Mouse (Mus musculus): ENCODE results near the gene H2-Ke6.
"Not testable (repeated sequence)": the region's sequence is repeated elsewhere in the genome, so short reads cannot be mapped to it uniquely, and the experiment has no call there.

H2-Ke6 gene

GRCm38 (mm10) chr17:34029150-34029889, 1.5 kb upstream of the H2-Ke6 start:
- DNase-seq (ENCODE audit: low spot score), result no peak

- DNase-seq (ENCODE audit: low spot score), result no peak
Measured at GRCm38 (mm10) chr17:34028501-34029149, 765 bp upstream of the H2-Ke6 start.

- no peak for DNase-seq (ENCODE audit: low spot score)
Measured at GRCm38 (mm10) chr17:34026917-34027655, 774 bp downstream of the H2-Ke6 start.

- DNase-seq (ENCODE audit: low spot score), result no peak
Measured at GRCm38 (mm10) chr17:34026221-34026620, 1.6 kb downstream of the H2-Ke6 start.

GRCm38 (mm10) chr17:34025756-34026151, 2.1 kb downstream of the H2-Ke6 start:
- no peak for DNase-seq (ENCODE audit: low spot score)

- no peak for DNase-seq (ENCODE audit: low spot score)
Measured at GRCm38 (mm10) chr17:34024861-34025755, 2.8 kb downstream of the H2-Ke6 start.

- no peak for DNase-seq (ENCODE audit: low spot score)
Measured at GRCm38 (mm10) chr17:34024317-34024821, 3.5 kb downstream of the H2-Ke6 start, which contains the start of gene Ring1. Gene Ring1, minus strand, starts transcription at chr17:34024680.

GRCm38 (mm10) chr17:34023678-34024077, 4.2 kb downstream of the H2-Ke6 start:
- no peak for DNase-seq (ENCODE audit: low spot score)

- no peak for DNase-seq (ENCODE audit: low spot score)
Measured at GRCm38 (mm10) chr17:34022987-34023386, 4.9 kb downstream of the H2-Ke6 start.

GRCm38 (mm10) chr17:34022414-34022783, 5.5 kb downstream of the H2-Ke6 start:
- DNase-seq (ENCODE audit: low spot score), result no peak

GRCm38 (mm10) chr17:34021539-34022413, 6.1 kb downstream of the H2-Ke6 start:
- no peak for DNase-seq (ENCODE audit: low spot score)

GRCm38 (mm10) chr17:34013436-34013835, 14.4 kb downstream of the H2-Ke6 start:
- no peak for DNase-seq (ENCODE audit: low spot score)

GRCm38 (mm10) chr17:34010156-34010555, 17.7 kb downstream of the H2-Ke6 start:
- no peak for DNase-seq (ENCODE audit: low spot score)

- no peak for DNase-seq (ENCODE audit: low spot score)
Measured at GRCm38 (mm10) chr17:34006570-34006969, 21.3 kb downstream of the H2-Ke6 start.

- no peak for DNase-seq (ENCODE audit: low spot score)
Measured at GRCm38 (mm10) chr17:34003426-34003825, 24.4 kb downstream of the H2-Ke6 start.

GRCm38 (mm10) chr17:34000796-34001195, 27.1 kb downstream of the H2-Ke6 start:
- not testable (repeated sequence) for DNase-seq (ENCODE audit: low spot score)

GRCm38 (mm10) chr17:34000150-34000537, 27.7 kb downstream of the H2-Ke6 start, which contains the start of gene H2-K1:
Gene H2-K1, minus strand, starts transcription at chr17:34000347.
- peak; percentile 77 for DNase-seq (ENCODE audit: low spot score)

- DNase-seq (ENCODE audit: low spot score), result no peak
Measured at GRCm38 (mm10) chr17:33999341-34000149, 28.3 kb downstream of the H2-Ke6 start.

GRCm38 (mm10) chr17:33998697-33999096, 29.2 kb downstream of the H2-Ke6 start:
- not testable (repeated sequence) for DNase-seq (ENCODE audit: low spot score)

- DNase-seq (ENCODE audit: low spot score), result not testable (repeated sequence)
Measured at GRCm38 (mm10) chr17:33997025-33997424, 30.8 kb downstream of the H2-Ke6 start.

Data from layer of hippocampus, adult 9-10 months (tissue).